Mouse (Mus musculus) heart, postnatal 0 days (tissue): ENCODE measurements around the gene Hoxc9. TPM values are rescaled to one million over a fixed set of nuclear protein-coding genes. Genes with fewer than 3 reads are reported as not detected.
A peak's percentile ranks its signal among the peaks of the same experiment; 100 is the strongest.

ENCODE experiments used
- ATAC-seq: fragments of 200-750 bp; cut with Nextera tagmentation; 2 replicates; pipeline ENCODE4 v1.8.0; 2017; ENCODE audit warnings: low read depth, moderate number of reproducible peaks, moderate library complexity; ENCODE audit not compliant: insufficient read depth
- DNase-seq: peaks from one replicate; pipeline ENCODE4 v3.0.0-alpha.2; 2016; ENCODE audit warnings: low spot score
- H3K27ac ChIP-seq: fragments of 300-500 bp; sonication (generic); 2 replicates; pipeline ENCODE4 v1.5.1; 2014; ENCODE audit warnings: low read depth, mild to moderate bottlenecking
- H3K27me3 ChIP-seq: fragments of 300-500 bp; sonication (generic); 2 replicates; pipeline ENCODE4 v1.6.1; 2014; ENCODE audit warnings: low read length, mixed read lengths; ENCODE audit not compliant: control insufficient read depth, insufficient read depth
- H3K36me3 ChIP-seq: fragments of 300-500 bp; sonication (generic); replicated peaks from 2 replicates; pipeline ENCODE4 v1.6.1; 2014; ENCODE audit warnings: low read length, mixed read lengths; ENCODE audit not compliant: control insufficient read depth, insufficient read depth
- H3K4me1 ChIP-seq: fragments of 300-500 bp; sonication (generic); 2 replicates; pipeline ENCODE4 v1.6.1; 2014; ENCODE audit warnings: antibody characterized with exemption; ENCODE audit not compliant: control insufficient read depth, insufficient read depth
- H3K4me2 ChIP-seq: fragments of 300-500 bp; sonication (generic); 2 replicates; pipeline ENCODE4 v1.6.1; 2014; ENCODE audit warnings: low read depth, mild to moderate bottlenecking, low read length, moderate library complexity
- H3K4me3 ChIP-seq: fragments of 300-500 bp; sonication (generic); 2 replicates; pipeline ENCODE4 v1.5.1; 2014; ENCODE audit warnings: low read depth, low read length
- H3K9ac ChIP-seq: fragments of 300-500 bp; sonication (generic); replicated peaks from 2 replicates; pipeline ENCODE4 v1.6.1; 2014; ENCODE audit warnings: low read depth, low read length, mixed read lengths
- H3K9me3 ChIP-seq: fragments of 300-500 bp; sonication (generic); replicated peaks from 2 replicates; pipeline ENCODE4 v1.6.1; 2016; ENCODE audit warnings: low read length; ENCODE audit not compliant: control insufficient read depth
- CTCF ChIP-seq: IDR thresholded peaks from 2 replicates; pipeline ENCODE4 v1.5.1; 2016; ENCODE audit warnings: antibody characterized with exemption, control low read depth, low read depth
- EP300 ChIP-seq: IDR thresholded peaks from 2 replicates; pipeline ENCODE4 v1.6.1; 2016; ENCODE audit warnings: antibody characterized with exemption, low read depth
- WGBS: fragments of 180-500 bp; shearing (Covaris S2); extraction: QIAGEN DNeasy Blood & Tissue Kit; methylation state at CpG from one replicate; pipeline ENCODE4 v1.1.7; 2014; 5-methylcytosine and 5-hydroxymethylcytosine counted together
- polyA plus RNA-seq: library from polyadenylated mRNA; unstranded; fragments of >200 nt; fragmentation: Nextera tagmentation; extraction: Ambion mirVana; gene quantifications from 2 replicates; pipeline ENCODE4 v1.2.1, GENCODE M21; 2015
- total RNA-seq: library from RNA; depleted of rRNA; stranded (reverse); fragments of >200 nt; gene quantifications from 2 replicates; pipeline ENCODE4 v1.2.3, GENCODE M21; 2014; ENCODE audit warnings: low replicate concordance

Hoxc9 gene
- total and polyA plus RNA-seq, 2 experiments from 2014 or later: not detected

DNA sequence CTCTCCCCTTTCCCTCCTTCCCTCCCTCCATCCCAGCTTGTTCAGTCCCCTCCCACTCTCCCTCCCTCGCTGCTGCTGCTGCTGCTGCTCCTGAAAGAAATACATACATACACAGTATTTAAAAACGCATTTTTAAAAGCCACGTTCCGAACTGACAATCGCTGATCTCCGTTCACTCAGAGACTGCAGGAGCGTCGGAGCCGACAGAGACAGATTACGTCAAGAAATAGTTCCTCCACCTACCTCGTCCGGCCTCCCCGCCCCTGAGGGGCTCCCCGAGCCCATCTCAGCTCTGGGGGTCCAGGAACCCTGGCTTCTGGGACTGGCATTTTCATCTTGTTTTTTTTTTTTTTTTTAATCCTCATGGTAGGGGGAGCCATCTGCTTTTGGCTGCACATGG is 4.7 kb downstream of the Hoxc9 start:
- Histone ChIP-seq H3K4me1 (peaks cover 12% of the 10 kb centered on the region), H3K9ac (no peak overlapping the region), H3K36me3 (no peaks in the 10 kb centered on the region), H3K4me2 (no peak overlapping the region), H3K27ac (no peak overlapping the region), H3K27me3 (peaks cover 99% of the 10 kb centered on the region), H3K9me3 (no peaks in the 10 kb centered on the region), H3K4me3 (peak overlapping the region; percentile 29; the same call in 1 of the 2 replicates)
- TF ChIP-seq EP300 (no peak), CTCF (no peak)
- ATAC-seq: no peak
- no peak for DNase-seq
- WGBS: under 1% methylated on average over 14 of the region's 14 CpGs

- no peak for ATAC-seq
- H3K27ac ChIP-seq: no peak overlapping the region
- no peaks in the 10 kb centered on the region for H3K9me3 ChIP-seq
- peaks cover 12% of the 10 kb centered on the region for H3K4me1 ChIP-seq
- DNase-seq: no peak
- H3K9ac ChIP-seq: no peak overlapping the region
- peak overlapping the region; percentile 35 for H3K4me2 ChIP-seq
- 1% methylated on average over 88 of the region's 88 CpGs for WGBS
- TF ChIP-seq CTCF (no peak), EP300 (no peak)
- peak overlapping the region; percentile 29 for H3K4me3 ChIP-seq
- H3K36me3 ChIP-seq: no peaks in the 10 kb centered on the region
- peaks cover 99% of the 10 kb centered on the region for H3K27me3 ChIP-seq
Observed at GRCm38 (mm10) chr15:102981379-102982288, 5.4 kb downstream of the Hoxc9 start.

DNA sequence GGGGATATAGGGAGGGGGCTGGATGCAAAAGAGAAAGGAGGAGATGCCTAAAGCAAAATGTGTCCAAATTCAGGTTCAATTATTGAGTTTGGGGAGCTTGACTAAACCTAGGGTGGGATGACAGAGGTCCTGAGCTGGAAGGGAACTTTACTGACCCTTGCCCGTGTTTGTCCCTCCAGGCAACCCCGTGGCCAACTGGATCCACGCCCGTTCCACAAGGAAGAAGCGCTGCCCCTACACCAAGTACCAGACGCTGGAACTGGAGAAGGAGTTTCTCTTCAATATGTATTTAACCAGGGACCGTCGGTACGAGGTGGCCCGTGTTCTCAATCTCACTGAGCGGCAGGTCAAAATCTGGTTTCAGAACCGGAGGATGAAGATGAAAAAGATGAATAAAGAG is 7.5 kb downstream of the Hoxc9 start:
- Histone ChIP-seq H3K36me3 (no peaks in the 10 kb centered on the region), H3K9me3 (no peaks in the 10 kb centered on the region), H3K4me3 (no peak overlapping the region), H3K27ac (no peak overlapping the region), H3K9ac (no peak overlapping the region), H3K27me3 (peaks cover 99% of the 10 kb centered on the region), H3K4me2 (no peak overlapping the region), H3K4me1 (peaks cover 6% of the 10 kb centered on the region; the same call in 1 of the 2 replicates)
- no peak for DNase-seq
- WGBS: 3% methylated on average over 12 of the region's 12 CpGs
- ATAC-seq: no peak
- TF ChIP-seq EP300 (no peak), CTCF (no peak)

GRCm38 (mm10) chr15:102984521-102984920 is 8.3 kb downstream of the Hoxc9 start:
- H3K9ac ChIP-seq: no peak overlapping the region
- no peak overlapping the region for H3K4me3 ChIP-seq
- H3K27ac ChIP-seq: no peak overlapping the region
- ATAC-seq: no peak
- peaks cover 99% of the 10 kb centered on the region for H3K27me3 ChIP-seq
- H3K4me2 ChIP-seq: no peak overlapping the region
- TF ChIP-seq EP300: no peak
- TF ChIP-seq CTCF: no peak
- H3K36me3 ChIP-seq: no peaks in the 10 kb centered on the region
- H3K9me3 ChIP-seq: no peaks in the 10 kb centered on the region
- H3K4me1 ChIP-seq: peaks cover 6% of the 10 kb centered on the region; the same call in 1 of the 2 replicates
- DNase-seq: no peak
- WGBS: 2% methylated on average over 10 of the region's 10 CpGs

- DNase-seq (no peak), ATAC-seq (no peak)
- no peaks in the 10 kb centered on the region for H3K9me3 ChIP-seq
- peaks cover 99% of the 10 kb centered on the region for H3K27me3 ChIP-seq
- WGBS: under 1% methylated on average over 3 of the region's 3 CpGs
- no peak overlapping the region for H3K4me2 ChIP-seq
- H3K4me1 ChIP-seq: peaks cover 6% of the 10 kb centered on the region; the same call in 1 of the 2 replicates
- H3K36me3 ChIP-seq: no peaks in the 10 kb centered on the region
- no peak overlapping the region for H3K27ac ChIP-seq
- H3K4me3 ChIP-seq: no peak overlapping the region
- no peak for TF ChIP-seq EP300
- no peak for TF ChIP-seq CTCF
- no peak overlapping the region for H3K9ac ChIP-seq
Observed at GRCm38 (mm10) chr15:102984925-102985324, 8.7 kb downstream of the Hoxc9 start.
